Mouse (Mus musculus) CH12.LX (cell line): ENCODE measurements around the gene Aig1.

ENCODE experiments used
- CTCF ChIP-seq, 2 experiments: IDR thresholded peaks in 1 of 2; conservative IDR thresholded peaks in 1 of 2; 2 replicates each; pipeline ENCODE4 v1.5.1; 2011 to 2012; ENCODE audit warnings: low read depth in 2 of 2, low read length in 2 of 2, improper control_type of control experiment in 1 of 2, inconsistent platforms in 1 of 2, mild to moderate bottlenecking in 1 of 2, moderate library complexity in 1 of 2
- EP300 ChIP-seq: IDR thresholded peaks from 2 replicates; pipeline ENCODE4 v1.6.1; 2011; ENCODE audit warnings: low read length, improper control_type of control experiment
- KAT2A ChIP-seq: IDR thresholded peaks from 2 replicates; pipeline ENCODE4 v1.6.1; 2012; ENCODE audit warnings: low read length, improper control_type of control experiment, inconsistent platforms; ENCODE audit not compliant: insufficient replicate concordance
- MAFK ChIP-seq: IDR thresholded peaks from 2 replicates; pipeline ENCODE4 v1.6.1; 2011; ENCODE audit warnings: low read length, improper control_type of control experiment; ENCODE audit not compliant: insufficient replicate concordance
- MYC ChIP-seq: IDR thresholded peaks from 2 replicates; pipeline ENCODE4 v1.6.1; 2011; ENCODE audit warnings: low read depth, mild to moderate bottlenecking, improper control_type of control experiment, low read length
- POLR2AphosphoS2 ChIP-seq: IDR thresholded peaks from 2 replicates; pipeline ENCODE4 v1.6.1; 2011; ENCODE audit warnings: low read depth, low read length, improper control_type of control experiment
- SMC3 ChIP-seq: IDR thresholded peaks from 2 replicates; pipeline ENCODE4 v1.6.1; 2011; ENCODE audit warnings: low read depth, low read length, improper control_type of control experiment
- TBP ChIP-seq: conservative IDR thresholded peaks from 2 replicates; pipeline ENCODE4 v1.6.1; 2011; ENCODE audit warnings: low read depth, low read length, improper control_type of control experiment
- TCF12 ChIP-seq: IDR thresholded peaks from 2 replicates; pipeline ENCODE4 v1.6.1; 2014; ENCODE audit warnings: low read depth, mild to moderate bottlenecking, inconsistent platforms, low read length, improper control_type of control experiment

GRCm38 (mm10) chr10:13833066-13833566, 35.7 kb downstream of the Aig1 start:
- TF ChIP-seq CTCF (conservative IDR thresholded peaks at IDR 0.05 in 1 of 2, IDR thresholded peaks at IDR 0.05 in 1 of 2; ENCODE audit: low read depth in 2 of 2, low read length in 2 of 2) (no peak), SMC3 (no peak), EP300 (no peak), MAFK (no peak), POLR2AphosphoS2 (no peak), TBP (no peak), KAT2A (no peak), MYC (no peak), TCF12 (no peak)
